Mouse (Mus musculus): ENCODE results near the gene Gm44511.

Gm44511 gene

GRCm38 (mm10) chr6:128826132-128826531 lies at the start of gene Gm44511, which contains the start of gene Klrb1b:
TSS of gene Gm44511 (minus strand) at chr6:128826315.
TSS of gene Klrb1b (minus strand) at chr6:128826331.
- no peak for DNase-seq (ENCODE audit: low spot score in 2 of 2)

DNA sequence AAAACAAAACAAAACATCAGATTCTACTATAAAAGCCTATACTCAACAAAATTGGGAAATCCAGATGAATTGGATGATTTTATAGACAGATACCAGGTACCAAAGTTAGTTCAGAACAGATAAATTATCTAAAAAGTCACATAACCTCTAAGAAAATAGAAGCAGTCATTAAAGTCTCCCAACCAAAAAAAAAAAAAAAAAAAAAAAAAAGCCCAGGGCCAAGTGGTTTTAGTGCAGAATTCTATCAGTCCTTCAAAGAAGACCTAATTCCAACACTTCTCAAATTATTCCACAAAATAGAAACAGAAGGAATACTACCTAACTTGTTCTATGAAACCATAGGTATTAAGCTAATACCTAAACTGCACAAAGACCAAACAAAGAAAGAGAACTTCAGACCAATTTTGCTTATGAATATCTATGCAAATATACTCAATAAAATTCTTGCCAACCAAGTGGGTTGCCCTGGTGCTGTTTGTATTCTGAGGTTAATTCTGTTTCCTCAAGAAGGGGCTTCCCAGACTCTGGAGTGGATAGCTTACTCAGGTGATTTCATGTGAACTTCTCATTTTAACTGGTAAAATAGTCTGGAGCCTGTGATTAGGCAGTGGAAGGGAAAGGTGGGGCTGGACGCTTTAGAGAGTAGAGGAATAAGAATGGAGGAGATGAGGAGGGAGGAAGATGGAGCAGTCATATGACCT lies 45.9 kb upstream of the Gm44511 start:
- no peak for DNase-seq (ENCODE audit: low spot score in 2 of 2)

GRCm38 (mm10) chr6:128868861-128869260 lies 42.7 kb upstream of the Gm44511 start:
- no peak for DNase-seq (ENCODE audit: low spot score in 2 of 2)

DNA sequence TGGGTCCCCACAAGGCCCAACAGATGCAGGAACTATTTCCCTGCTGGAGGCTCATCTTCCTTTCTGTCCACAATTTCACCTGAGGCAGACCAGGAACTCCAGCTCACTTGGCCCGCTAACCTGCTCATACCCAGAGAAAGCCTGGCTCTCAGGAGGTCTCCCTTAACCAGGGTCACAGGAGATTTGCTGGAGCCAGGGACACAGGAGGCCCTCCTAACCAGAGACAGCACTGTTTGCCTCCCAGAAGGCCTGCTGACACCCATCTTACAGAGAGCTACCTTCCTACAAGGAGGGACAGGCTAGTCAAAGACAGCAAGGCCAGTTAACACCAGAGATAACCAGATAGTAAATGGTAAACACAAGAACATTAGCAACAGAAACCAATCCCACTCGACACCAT lies 31.9 kb upstream of the Gm44511 start:
- DNase-seq (ENCODE audit: low spot score in 2 of 2) = no peak

GRCm38 (mm10) chr6:128856250-128856649 lies 30.1 kb upstream of the Gm44511 start:
- DNase-seq (ENCODE audit: low spot score in 2 of 2) = peak; percentile 87 to 91

DNA sequence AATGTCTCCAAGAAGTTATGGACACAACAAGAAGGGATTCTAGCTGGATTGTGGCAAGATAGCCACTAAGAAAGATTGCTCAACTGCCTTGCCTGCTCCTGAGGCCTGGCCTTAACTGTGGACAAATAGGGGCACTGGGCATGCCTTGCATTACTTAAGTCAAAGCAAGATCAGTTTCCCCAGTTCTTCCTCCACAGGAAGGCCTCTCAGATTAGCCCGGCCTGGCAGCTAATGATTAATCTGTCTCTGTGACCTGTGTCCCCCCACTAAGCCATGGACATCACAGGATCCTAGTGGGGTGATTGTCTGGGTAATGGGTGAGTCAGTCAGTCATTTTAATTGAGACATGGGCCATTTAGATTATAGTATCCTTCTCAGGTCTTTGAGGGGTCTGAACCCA lies 29.4 kb upstream of the Gm44511 start:
- DNase-seq (ENCODE audit: low spot score in 2 of 2) = no peak

DNA sequence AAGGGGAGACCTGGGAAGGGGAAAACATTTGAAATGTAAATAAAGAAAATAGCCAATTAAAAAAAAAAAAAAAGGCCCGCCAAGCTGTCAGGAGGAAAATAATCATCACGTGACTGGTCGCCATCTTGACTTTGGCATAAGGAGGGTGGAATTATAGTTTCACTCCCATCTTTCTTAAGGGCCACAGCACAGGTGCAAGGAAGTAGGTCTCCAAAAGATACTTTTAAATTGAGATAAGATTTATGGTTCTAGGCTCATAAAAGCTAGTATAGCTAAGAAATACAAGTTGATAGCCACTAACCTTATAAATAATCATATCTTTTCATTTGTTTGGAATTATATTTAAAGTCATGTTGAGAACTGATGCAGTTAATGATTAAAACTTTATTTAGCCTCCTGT lies 28.8 kb upstream of the Gm44511 start:
- DNase-seq (ENCODE audit: low spot score in 2 of 2) = no peak

DNA sequence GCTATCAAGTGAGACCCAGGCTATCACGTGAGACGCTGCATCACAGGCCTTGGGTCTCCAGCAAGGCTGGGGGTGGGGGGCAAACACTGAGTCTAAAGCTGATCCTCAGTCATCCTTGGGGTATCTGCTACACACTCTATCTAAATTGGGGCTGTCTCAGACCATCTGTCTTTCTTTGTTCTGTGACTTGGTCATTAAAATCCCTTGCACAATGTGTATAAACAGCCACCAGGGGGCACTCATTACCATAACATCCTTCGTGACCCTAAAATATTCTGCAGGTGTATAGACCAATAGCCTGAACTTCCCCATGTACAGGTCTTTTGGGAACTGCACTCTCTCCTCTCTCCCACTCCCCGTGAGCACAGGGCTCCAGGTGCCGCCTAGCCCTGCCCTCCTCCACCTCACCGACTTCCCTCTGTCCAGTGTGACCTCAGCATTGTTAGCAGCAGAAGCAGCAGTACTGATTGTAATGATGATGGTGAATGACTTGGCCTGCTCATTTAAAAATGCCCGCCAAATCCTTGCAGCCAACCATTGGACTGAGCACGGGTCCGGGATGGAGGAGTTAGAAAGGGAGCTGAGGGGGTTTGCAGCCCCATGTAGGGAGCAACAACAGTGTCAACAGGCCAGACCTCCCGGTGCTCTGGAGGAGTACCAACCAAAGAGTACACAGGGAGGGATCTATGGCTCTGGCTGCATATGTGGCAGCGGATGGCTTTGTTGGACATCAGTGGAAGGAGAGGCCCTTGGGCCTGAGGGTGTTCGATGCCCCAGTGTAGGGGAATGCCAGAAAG lies 28.1 kb upstream of the Gm44511 start:
- DNase-seq (ENCODE audit: low spot score in 2 of 2) = peak; percentile 41 to 69

- DNase-seq (ENCODE audit: low spot score in 2 of 2) = no peak
Observed at GRCm38 (mm10) chr6:128852766-128853165, 26.7 kb upstream of the Gm44511 start.

DNA sequence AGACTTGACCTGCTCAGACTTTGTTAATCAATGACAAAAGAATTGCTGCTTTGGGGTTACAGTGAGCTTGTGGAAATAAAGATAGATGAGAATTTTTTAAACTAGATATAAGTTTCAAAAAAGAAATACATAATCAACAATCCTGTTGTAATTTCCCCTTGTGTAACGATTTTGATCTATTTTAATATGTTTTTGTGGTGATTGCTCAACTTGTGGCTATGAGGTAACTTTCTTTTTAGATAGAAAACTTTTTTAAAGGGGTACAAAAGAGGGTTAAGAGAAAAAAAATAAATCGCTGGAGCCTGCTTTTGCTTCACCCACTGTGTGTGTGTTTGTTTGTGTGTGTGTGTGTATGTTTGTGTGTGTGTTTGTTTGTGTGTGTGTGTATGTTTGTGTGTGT lies 25.0 kb upstream of the Gm44511 start:
- DNase-seq (ENCODE audit: low spot score in 2 of 2) = no peak

DNA sequence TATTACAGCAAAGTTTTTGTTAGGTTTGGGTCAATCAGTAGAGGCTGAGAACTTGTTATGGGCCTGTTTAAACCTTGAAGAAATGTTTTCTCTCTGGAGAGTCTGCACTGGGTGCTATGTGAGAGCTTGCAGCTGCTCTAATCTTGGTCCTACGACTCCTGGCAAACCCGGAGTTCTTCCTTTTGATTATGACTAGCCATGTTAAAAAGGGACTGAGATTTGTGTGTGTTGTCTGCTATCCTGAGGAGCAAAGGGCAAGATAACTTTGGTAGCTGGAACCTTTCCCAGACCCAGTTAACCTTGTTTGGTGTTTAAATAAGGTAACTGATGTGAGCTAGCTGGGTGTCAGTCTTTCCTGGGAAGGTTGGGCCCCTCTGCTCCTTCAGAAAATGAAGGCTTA lies 24.6 kb upstream of the Gm44511 start:
- DNase-seq (ENCODE audit: low spot score in 2 of 2) = no peak

DNA sequence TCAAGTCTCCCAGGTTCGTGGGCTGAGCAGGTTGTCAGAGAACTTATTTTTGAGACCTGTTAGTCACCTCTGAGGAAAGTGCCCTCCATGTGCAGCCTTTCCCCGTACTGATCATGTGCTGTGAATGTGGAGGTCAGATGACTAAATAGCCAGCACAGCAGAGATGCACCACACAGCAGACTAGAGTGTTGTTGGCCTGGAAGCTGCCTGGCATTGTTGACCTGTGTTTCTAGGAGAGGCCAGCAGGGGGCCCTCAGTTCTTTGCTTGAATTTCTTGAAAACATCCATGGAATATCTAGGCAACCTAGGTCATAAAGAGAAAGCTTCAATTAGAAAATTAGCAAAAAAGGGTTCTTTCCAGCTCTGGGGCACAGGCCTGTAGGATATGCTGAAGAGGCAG lies 23.8 kb upstream of the Gm44511 start:
- no peak for DNase-seq (ENCODE audit: low spot score in 2 of 2)

GRCm38 (mm10) chr6:128847401-128847800 lies 21.3 kb upstream of the Gm44511 start:
- DNase-seq (ENCODE audit: low spot score in 2 of 2) = no peak

DNA sequence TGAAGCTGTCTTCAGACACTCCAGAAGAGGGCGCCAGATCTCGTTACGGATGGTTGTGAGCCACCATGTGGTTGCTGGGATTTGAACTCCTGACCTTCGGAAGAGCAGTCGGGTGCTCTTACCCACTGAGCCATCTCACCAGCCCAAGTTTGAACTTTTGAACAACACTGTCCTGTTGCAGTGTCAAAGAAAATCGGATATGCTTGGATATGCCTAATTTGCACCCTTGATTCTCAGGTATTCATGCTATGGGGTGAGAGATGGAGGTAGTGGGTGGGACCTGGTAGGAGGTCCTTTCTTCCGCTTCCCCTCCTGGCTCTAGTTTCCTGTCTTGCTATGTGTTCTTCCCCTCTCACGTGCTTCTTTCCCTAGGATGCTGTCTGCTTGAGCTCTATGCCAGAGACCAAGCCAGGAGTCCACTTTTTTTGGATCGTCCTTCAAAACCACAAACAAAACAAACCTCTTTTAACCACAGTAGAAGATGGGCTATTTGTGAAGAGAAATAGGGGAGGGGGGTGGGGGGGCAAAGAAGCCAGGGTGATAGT lies 20.0 kb upstream of the Gm44511 start:
- DNase-seq (ENCODE audit: low spot score in 2 of 2) = no peak

- peak; percentile 88 to 92 for DNase-seq (ENCODE audit: low spot score in 2 of 2)
Observed at GRCm38 (mm10) chr6:128845319-128845979, 19.3 kb upstream of the Gm44511 start.

GRCm38 (mm10) chr6:128844586-128845080 lies 18.5 kb upstream of the Gm44511 start:
- DNase-seq (ENCODE audit: low spot score in 2 of 2) = no peak

- no peak for DNase-seq (ENCODE audit: low spot score in 2 of 2)
Observed at GRCm38 (mm10) chr6:128844131-128844530, 18.0 kb upstream of the Gm44511 start.

GRCm38 (mm10) chr6:128843479-128843992 lies 17.4 kb upstream of the Gm44511 start:
- peak; percentile 69 to 82 for DNase-seq (ENCODE audit: low spot score in 2 of 2)

DNA sequence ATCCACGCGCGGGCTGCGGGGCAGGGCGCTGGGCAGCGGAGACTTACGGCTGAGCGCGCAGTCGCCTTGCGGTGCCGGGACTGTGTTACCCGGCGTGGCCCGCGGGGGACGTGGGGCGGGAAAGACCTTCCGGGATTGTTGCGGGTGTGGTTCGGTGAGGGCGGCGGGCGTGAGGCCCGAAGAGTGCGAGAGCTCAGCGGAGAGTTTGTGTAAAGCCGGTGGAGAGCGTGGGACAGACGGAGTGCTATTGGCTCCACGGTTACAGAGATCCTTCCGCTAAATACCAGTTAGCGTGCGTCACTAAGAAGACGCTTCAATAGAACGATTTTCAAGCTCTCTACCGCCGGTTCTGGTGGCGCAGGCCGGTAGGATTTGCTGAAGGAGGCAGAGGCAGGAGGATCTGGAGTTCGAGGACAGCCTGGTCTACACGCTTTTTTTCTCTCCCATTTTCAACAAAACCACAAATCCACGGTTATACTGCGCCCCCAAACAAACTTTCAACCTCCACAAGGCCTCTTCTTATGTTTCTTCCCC lies 16.9 kb upstream of the Gm44511 start:
- DNase-seq (ENCODE audit: low spot score in 2 of 2) = peak; percentile 92 to 94

DNA sequence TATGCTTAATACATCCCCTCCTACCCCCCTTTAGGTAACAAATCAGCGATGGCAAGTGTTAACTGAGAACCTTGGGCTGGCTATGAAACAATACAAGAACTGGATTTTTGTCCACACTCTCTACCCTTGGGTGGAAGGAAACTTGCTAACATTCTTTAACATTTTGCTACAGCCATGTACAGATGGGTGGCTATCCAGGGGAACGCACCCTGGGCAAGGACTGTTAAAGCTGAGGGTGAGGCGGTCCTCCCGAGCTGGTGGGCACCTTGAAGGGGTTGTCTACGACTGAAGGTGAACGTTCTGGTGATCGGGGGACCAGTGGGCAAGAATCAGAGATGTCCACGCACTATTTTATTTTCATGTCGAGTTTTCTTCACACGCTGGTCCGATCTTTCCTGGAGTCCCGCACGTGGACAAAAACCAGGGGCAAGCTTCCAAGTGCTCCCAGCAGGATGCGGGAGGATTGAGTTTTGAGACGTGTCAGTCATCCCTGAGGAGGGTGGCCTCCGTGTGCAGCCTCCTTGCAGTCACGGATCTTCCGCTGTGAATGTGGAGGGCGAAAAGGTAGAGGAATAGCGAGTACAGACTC lies 16.3 kb upstream of the Gm44511 start:
- no peak for DNase-seq (ENCODE audit: low spot score in 2 of 2)
